Mouse (Mus musculus): ENCODE results near the gene Gdpd5.

DNA sequence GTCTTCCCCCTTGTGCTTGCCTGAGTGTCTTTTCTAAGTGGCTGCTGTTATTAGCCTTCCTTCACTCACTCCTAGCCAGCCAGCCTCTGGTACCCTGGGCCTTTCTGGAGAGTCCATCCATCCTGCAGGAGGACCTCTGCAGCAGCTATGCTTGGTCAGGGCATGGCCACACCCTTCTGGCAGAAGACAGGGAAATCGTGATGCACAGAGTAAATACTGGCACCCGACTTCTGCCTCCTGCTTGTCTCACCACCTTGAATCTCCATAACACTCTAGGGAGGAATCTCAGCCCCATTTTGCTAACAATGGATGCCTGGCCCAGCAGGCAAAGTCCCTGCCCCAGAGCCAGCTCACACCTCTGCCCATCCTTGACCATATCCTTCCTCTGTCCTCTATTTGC, 11.5 kb downstream of the Gdpd5 start:
- no peak for TF ChIP-seq CTCF (IDR thresholded peaks at IDR 0.05; ENCODE audit: extremely low read depth, insufficient read length, insufficient replicate concordance, low read depth, low read length)
- TF ChIP-seq POLR2A (IDR thresholded peaks at IDR 0.05; ENCODE audit: low read depth, low read length), result no peak
